Mouse (Mus musculus): ENCODE measurements at regions not wholly inside any gene's neighbourhood (a gene's known extent, or its start where the extent isn't known, plus 50 kb on each side); places are given as distances from the start of the nearest gene placed in this dataset.
"Not testable (repeated sequence)": the region's sequence is repeated elsewhere in the genome, so short reads cannot be mapped to it uniquely, and the experiment has no call there.

GRCm38 (mm10) chr16:21102033-21102432, 51.8 kb downstream of the Teddm3 start:
- in situ Hi-C loops (cut with MseI, MboI) = not testable (repeated sequence)

- in situ Hi-C loops (cut with MseI, MboI) = not testable (repeated sequence)
Observed at GRCm38 (mm10) chr16:21100126-21100525, 53.7 kb downstream of the Teddm3 start.

DNA sequence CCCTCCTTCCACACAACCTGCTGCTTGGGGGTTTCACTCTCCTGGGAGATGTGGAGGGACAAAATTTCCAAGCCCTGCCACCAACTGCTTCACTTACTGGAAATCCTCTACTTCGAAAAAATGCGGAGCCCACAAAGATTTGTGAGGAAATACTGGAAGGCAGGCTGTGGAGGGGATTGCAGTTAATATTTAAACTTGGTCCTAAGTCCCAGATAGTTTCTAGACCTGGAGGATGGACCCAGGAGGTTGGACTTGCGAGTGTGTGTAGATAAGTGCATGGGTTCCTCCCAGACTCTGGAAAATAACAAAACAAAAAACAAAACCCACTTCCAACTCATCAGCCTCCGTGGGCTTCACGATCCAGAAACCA, 79.0 kb downstream of the Teddm3 start:
- in situ Hi-C loops (cut with MseI, MboI) = no loop called here

- in situ Hi-C loops (cut with MseI, MboI) = not testable (repeated sequence)
Observed at GRCm38 (mm10) chr16:21074082-21074778, 79.6 kb downstream of the Teddm3 start.

- in situ Hi-C loops (cut with MseI, MboI) = no loop called here
Observed at GRCm38 (mm10) chr16:21060211-21060610, 93.6 kb downstream of the Teddm3 start.

DNA sequence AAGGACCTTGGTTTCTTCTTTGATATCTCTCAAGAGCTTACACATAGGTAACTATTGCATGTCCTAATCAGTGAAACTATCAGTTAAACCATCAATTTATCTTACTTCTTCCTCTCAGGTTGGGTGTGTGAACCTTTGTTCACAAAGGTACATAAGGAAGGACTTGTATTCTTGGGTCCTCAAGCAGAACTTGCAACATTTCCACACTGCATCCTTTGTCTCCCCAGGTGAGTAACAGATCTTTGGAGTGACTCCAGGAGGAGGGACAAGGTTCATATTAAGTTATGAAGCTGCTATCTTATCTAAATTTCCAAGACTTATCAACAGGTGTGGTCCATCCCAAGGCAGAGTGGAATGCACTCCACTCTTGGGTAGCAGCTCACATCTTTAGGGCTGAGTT, 99.0 kb downstream of the Teddm3 start:
- in situ Hi-C loops (cut with MseI, MboI) = no loop called here

GRCm38 (mm10) chr16:21022087-21022486, 131.7 kb downstream of the Teddm3 start:
- in situ Hi-C loops (cut with MseI, MboI) = not testable (repeated sequence)

GRCm38 (mm10) chr16:21004871-21005270, 148.9 kb downstream of the Teddm3 start:
- in situ Hi-C loops (cut with MseI, MboI) = no loop called here

DNA sequence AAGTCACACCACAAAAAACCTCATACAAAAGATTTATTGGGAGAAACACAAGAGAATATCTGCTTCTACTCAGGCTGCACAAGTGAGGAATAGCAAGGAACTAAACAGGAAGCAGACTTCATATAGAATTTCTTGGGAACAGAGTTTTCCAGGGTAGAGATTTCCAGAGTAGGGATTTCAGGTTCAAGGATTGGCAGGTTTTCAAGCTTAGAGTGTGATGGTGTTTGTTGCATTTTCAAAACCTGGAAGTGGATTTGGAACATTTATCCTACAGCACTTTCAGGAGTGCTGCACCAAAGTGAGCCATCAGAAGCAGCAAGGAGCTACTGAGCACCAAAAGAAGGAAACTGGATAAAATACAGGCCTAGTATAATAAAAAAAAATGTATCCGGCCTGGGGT, 152.7 kb downstream of the Teddm3 start:
- in situ Hi-C loops (cut with MseI, MboI) = no loop called here

DNA sequence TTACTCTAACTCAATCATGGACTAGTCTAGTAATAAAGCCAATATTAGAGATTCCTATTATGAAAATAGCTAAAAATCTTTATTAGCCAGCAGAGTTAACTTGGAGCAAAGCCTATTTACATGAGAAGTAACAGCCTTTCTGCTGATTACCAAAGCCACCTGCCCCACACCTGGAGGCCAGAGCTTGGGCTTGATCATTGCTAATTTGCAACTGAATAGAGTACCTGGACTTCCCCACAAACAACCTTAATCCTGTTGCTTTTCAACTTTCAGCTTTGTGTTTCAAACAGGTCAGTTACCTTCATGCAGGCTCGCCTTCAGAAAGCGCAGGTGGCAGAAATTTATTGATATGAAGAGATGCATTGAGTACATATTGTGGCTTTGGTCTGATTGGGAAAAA, 163.3 kb downstream of the Teddm3 start:
- in situ Hi-C loops (cut with MseI, MboI) = no loop called here

- in situ Hi-C loops (cut with MseI, MboI) = no loop called here
Observed at GRCm38 (mm10) chr16:20975406-20975805, 178.4 kb downstream of the Teddm3 start.

DNA sequence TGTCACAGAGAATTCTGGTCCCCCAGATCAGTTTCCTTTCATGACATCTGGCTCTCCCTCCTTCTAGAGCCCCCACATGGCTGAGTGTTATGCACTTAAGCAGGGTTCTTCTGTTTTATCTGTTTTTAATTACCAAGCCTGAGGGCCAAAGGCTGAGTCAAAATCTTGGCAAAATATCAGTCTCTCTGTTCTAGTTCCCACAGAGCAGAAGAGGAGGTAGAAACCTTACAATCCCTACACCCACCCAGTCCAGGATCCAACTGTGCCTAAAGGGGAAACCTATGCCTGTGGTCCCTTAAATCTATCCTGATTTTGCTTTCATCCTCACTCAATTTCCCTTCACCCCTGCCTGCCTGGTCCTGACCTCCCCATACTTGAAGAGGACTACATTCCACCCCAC, 181.4 kb downstream of the Teddm3 start:
- in situ Hi-C loops (cut with MseI, MboI) = no loop called here

DNA sequence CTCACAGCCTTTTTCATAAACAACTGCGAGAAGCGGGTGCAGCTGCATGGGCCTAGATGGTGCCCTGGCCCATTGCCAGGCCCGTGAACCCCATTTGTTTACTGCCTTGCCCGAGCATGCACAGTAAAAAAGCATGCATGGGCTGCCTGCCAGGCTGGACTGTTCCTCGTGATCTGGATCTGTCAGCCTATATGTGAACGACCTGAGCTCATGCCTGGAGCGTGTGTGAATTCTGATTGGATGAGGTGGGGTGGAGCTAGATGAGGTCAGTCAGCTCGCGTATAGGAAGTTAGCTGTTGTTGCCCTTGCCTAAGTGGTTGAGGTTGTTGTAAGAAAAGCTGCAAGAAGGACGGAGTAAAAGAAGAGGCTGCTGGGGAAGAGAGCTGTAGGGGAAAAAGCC, 194.9 kb downstream of the Teddm3 start:
- in situ Hi-C loops (cut with MseI, MboI) = no loop called here

DNA sequence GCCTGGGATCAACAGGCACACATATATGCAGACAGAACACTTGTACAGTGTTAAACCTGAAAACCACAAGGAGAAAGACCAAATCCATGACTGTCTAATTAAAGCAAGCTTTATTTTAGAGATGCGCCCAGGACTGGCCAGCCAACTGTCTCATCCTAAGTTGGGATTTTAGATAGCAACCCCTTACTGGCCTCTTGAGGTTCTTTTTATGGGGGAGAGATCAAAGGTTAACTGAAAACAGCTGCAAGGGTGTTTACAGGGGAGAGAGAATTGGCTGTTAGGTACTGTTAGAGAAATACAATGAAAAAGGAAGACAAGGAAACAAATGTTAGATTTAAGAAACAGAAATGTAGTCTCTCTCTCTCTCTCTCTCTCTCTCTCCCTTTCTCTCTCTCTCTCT, 202.4 kb upstream of the Thpo start:
- in situ Hi-C loops (cut with MseI, MboI) = no loop called here

DNA sequence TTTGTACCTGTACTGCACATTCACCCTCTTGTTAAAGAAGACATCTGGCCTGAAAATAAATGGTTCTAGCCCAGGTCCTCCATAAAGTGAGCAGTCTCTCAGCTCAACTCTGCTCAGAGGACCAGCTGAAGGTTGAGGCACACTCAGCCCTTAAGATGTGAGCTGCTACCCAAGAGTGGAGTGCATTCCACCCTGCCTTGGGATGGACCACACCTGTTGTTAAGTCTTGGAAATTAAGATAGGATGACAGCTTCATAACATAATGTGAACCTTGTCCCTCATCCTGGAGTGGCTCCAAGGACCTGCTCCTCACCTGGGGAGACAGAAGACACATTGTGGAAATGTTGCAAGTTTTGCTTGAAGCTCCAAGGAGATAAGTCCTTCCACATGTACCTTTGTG, 200.5 kb upstream of the Thpo start:
- in situ Hi-C loops (cut with MseI, MboI) = not testable (repeated sequence)

GRCm38 (mm10) chr16:20930003-20930402, 195.7 kb upstream of the Thpo start:
- in situ Hi-C loops (cut with MseI, MboI) = not testable (repeated sequence)

- in situ Hi-C loops (cut with MseI, MboI) = not testable (repeated sequence)
Observed at GRCm38 (mm10) chr16:20925776-20926175, 191.5 kb upstream of the Thpo start.

GRCm38 (mm10) chr16:20910864-20911263, 176.6 kb upstream of the Thpo start:
- in situ Hi-C loops (cut with MseI, MboI) = not testable (repeated sequence)

GRCm38 (mm10) chr16:20908467-20909351, 174.4 kb upstream of the Thpo start:
- in situ Hi-C loops (cut with MseI, MboI) = not testable (repeated sequence)

DNA sequence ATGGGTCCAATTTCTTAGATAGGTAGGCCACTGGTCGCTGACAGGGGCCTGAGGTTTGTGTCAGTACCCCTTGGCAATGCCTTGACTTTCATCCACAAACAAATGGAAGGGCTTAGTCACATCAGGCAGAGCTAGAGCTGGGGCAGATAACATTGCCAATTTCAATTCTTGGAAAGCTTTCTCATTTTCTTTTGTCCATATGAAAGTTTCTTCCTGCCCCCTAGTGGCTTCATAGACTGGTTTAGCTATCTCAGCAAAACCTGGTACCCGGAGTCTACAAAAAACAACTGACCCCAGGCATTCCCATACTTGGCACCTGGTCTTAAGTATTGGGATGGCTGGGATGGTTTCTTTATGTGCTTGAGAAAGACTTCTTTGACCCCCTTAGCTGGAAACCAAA, 161.4 kb upstream of the Thpo start:
- in situ Hi-C loops (cut with MseI, MboI) = loop anchor here (10.0 kb wide), 2 partner anchors 91 to 111 kb away; no protein-coding TSS in a partner anchor

- in situ Hi-C loops (cut with MseI, MboI) = no loop called here
Observed at GRCm38 (mm10) chr16:20871726-20872125, 137.4 kb upstream of the Thpo start.

DNA sequence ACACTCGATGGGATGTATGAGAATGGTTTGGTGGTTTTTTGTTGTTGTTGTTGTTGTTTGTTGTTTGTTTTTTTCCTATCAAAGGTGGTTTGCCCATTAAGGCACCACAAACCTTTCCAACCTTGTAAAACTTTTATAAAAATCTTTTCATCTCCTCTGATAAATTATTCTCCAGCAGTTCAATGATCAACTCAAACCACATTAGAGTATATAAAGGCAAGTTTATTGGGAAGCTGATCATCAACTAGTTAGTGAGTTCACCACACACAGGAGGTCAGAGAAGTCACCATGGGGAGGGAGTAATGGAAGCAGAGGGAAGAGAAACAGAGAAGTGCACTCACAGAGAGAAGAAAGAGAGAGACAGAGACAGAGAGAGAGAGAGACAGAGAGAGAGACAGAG, 132.5 kb upstream of the Thpo start:
- in situ Hi-C loops (cut with MseI, MboI) = no loop called here

DNA sequence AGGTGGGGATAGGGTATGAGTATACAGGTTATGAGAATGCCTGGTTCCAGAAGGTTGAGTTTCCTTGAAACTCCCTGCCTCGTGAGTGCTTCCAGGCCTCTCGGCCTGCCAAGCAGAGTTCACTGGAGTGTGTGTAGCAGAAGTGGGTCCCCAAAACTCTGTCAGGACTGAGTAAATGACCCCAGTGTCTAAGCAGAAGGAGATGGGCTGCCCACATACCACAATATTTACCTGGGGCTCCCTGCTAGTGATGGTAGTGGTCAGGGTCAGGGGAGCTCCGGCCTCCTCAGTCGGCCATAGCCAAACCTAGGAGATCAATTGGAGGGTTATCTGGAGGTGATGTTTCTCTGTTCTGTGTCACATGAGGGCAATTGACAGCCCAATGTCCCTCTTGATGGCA, 126.9 kb upstream of the Thpo start:
- in situ Hi-C loops (cut with MseI, MboI) = no loop called here
